ENCODE assay signal across 25 mouse cellular contexts in genomic region chr16:24594508-24594907, GRCm38 (mm10).
"Had no signal": no experiment of that assay in that cellular context is flagged by ENCODE, and none has a peak within 500 bp of the region (broad histone marks: within the 10 kb centered on the region; RNA-seq: fewer than 3 reads in every experiment).

No protein-coding gene starts in this region.

- H3K9me3 ChIP-seq: liver, embryonic 13.5 days; liver, embryonic 15.5 days; lung, embryonic 15.5 days; megakaryocyte, embryonic 14.5 days; midbrain, embryonic 13.5 days; midbrain, embryonic 15.5 days; neural tube, embryonic 13.5 days; neural tube, embryonic 15.5 days; stomach, embryonic 15.5 days had no signal

- H3K4me2 ChIP-seq: liver, embryonic 13.5 days; liver, embryonic 15.5 days; lung, embryonic 15.5 days; midbrain, embryonic 11.5 days; midbrain, embryonic 13.5 days; midbrain, embryonic 15.5 days; neural tube, embryonic 13.5 days; neural tube, embryonic 15.5 days; stomach, embryonic 15.5 days had no signal

- H3K4me1 ChIP-seq: liver, embryonic 13.5 days; liver, embryonic 15.5 days; lung, embryonic 15.5 days; megakaryocyte, embryonic 14.5 days; midbrain, embryonic 13.5 days; midbrain, embryonic 15.5 days; neural tube, embryonic 13.5 days; neural tube, embryonic 15.5 days; stomach, embryonic 15.5 days had no signal

- ATAC-seq: liver, postnatal 0 days; lung, postnatal 0 days; midbrain, embryonic 13.5 days; midbrain, embryonic 15.5 days had no signal

- H3K9ac ChIP-seq: liver, embryonic 13.5 days; liver, embryonic 15.5 days; liver, postnatal 0 days; lung, embryonic 15.5 days; midbrain, embryonic 13.5 days; midbrain, embryonic 15.5 days; neural tube, embryonic 13.5 days; neural tube, embryonic 15.5 days; stomach, embryonic 15.5 days had no signal

- DNase-seq: liver, embryonic 13.5 days; liver, postnatal 0 days; lung, adult 2 months; lung, postnatal 14 days; lung, postnatal 36 days; retina, postnatal 1 day; right cerebral cortex, adult 18-20 months; right cerebral cortex, postnatal 25 days; right cerebral cortex, postnatal 4 days; thymus, adult 2 months; thymus, postnatal 25 days; thymus, postnatal 4 days had no signal

- H3K27ac ChIP-seq: liver, embryonic 13.5 days; liver, embryonic 15.5 days; lung, embryonic 15.5 days; macrophage; midbrain, embryonic 13.5 days; midbrain, embryonic 15.5 days; neural tube, embryonic 13.5 days; neural tube, embryonic 15.5 days; stomach, embryonic 15.5 days; stomach, postnatal 0 days had no signal

- H3K4me3 ChIP-seq: liver, embryonic 13.5 days; liver, embryonic 15.5 days; lung, embryonic 15.5 days; megakaryocyte, embryonic 14.5 days; midbrain, embryonic 13.5 days; midbrain, embryonic 15.5 days; myocyte; neural tube, embryonic 13.5 days; neural tube, embryonic 15.5 days; stomach, embryonic 15.5 days had no signal

- H3K36me3 ChIP-seq: liver, embryonic 13.5 days; liver, embryonic 15.5 days; lung, embryonic 15.5 days; midbrain, embryonic 13.5 days; midbrain, embryonic 15.5 days; neural tube, embryonic 13.5 days; neural tube, embryonic 15.5 days; stomach, embryonic 15.5 days had no signal

- H3K27me3 ChIP-seq: liver, embryonic 13.5 days; liver, embryonic 15.5 days; lung, embryonic 15.5 days; megakaryocyte, embryonic 14.5 days; midbrain, embryonic 13.5 days; midbrain, embryonic 15.5 days; neural tube, embryonic 13.5 days; neural tube, embryonic 15.5 days; stomach, embryonic 15.5 days had no signal
